Mouse (Mus musculus): ENCODE results near the gene Olfr1393. TPM values are rescaled to one million over a fixed set of nuclear protein-coding genes. Genes with fewer than 3 reads are reported as not detected.

Gene Olfr1393
- polyA plus RNA-seq (2014; fragmentation: Illumina TruSeq; extraction: RNeasy Lipid Tissue Mini Kit (QIAGEN cat#74804); ENCODE audit: insufficient read depth, low read depth, low replicate concordance): not detected

DNA sequence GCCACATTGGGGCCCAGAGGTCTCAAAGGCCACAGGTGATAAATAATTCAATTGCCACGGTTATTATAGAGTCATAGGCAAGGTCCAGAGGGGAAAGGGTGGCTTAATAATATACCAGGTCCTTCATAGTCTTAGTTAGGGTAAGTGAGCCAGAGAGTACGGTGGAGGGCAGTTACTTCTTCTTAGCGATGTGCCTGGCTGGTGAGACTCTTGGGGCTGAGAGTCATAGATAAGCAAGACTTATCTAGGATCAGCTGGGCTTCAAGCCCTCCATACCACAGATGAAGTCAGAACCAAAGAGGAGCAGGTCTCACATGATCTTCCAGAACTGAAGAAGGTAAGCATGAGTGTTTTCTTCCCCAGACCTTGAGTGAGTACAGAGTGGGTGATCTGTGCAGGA lies at the start of gene Olfr1393:
Gene Olfr1393 (plus strand): TSS at position 83 of the 400 bp plus-strand sequence.

GRCm38 (mm10) chr11:49243727-49244594 lies 34.1 kb upstream of the Olfr1393 start, which contains the start of gene Mgat1:
Gene Mgat1, plus strand, starts transcription at chr11:49244191.

GRCm38 (mm10) chr11:49284982-49285381 lies 6.9 kb downstream of the Olfr1393 start, which contains the start of gene Olfr1392:
Gene Olfr1392, plus strand, starts transcription at chr11:49285282.

GRCm38 (mm10) chr11:49304441-49304840 lies 26.3 kb downstream of the Olfr1393 start, which contains the start of gene Olfr10:
Gene Olfr10, plus strand, starts transcription at chr11:49304741.

GRCm38 (mm10) chr11:49322442-49322841 lies 44.3 kb downstream of the Olfr1393 start, which contains the start of gene Olfr1391:
Gene Olfr1391, plus strand, starts transcription at chr11:49322742.

Other genes starting within 250 kb of the Olfr1393 start
- 3.5 TPM for gene 9930111J21Rik2, start 227.1 kb upstream of the Olfr1393 start, polyA plus RNA-seq (2014; fragmentation: Illumina TruSeq; extraction: RNeasy Lipid Tissue Mini Kit (QIAGEN cat#74804); ENCODE audit: insufficient read depth, low read depth, low replicate concordance)
- 23.2 TPM for gene Tgtp2, start 214.1 kb upstream of the Olfr1393 start, polyA plus RNA-seq (2014; fragmentation: Illumina TruSeq; extraction: RNeasy Lipid Tissue Mini Kit (QIAGEN cat#74804); ENCODE audit: insufficient read depth, low read depth, low replicate concordance)
- gene Ifi47, start 201.7 kb upstream of the Olfr1393 start, polyA plus RNA-seq (2014; fragmentation: Illumina TruSeq; extraction: RNeasy Lipid Tissue Mini Kit (QIAGEN cat#74804); ENCODE audit: insufficient read depth, low read depth, low replicate concordance): 39.1 TPM
- not detected for gene Olfr1396, start 163.4 kb upstream of the Olfr1393 start, polyA plus RNA-seq (2014; fragmentation: Illumina TruSeq; extraction: RNeasy Lipid Tissue Mini Kit (QIAGEN cat#74804); ENCODE audit: insufficient read depth, low read depth, low replicate concordance)
- not detected for gene Olfr1395, start 136.0 kb upstream of the Olfr1393 start, polyA plus RNA-seq (2014; fragmentation: Illumina TruSeq; extraction: RNeasy Lipid Tissue Mini Kit (QIAGEN cat#74804); ENCODE audit: insufficient read depth, low read depth, low replicate concordance)
- not detected for gene Olfr1394, start 123.9 kb upstream of the Olfr1393 start, polyA plus RNA-seq (2014; fragmentation: Illumina TruSeq; extraction: RNeasy Lipid Tissue Mini Kit (QIAGEN cat#74804); ENCODE audit: insufficient read depth, low read depth, low replicate concordance)
- gene Btnl9, start 91.1 kb upstream of the Olfr1393 start, polyA plus RNA-seq (2014; fragmentation: Illumina TruSeq; extraction: RNeasy Lipid Tissue Mini Kit (QIAGEN cat#74804); ENCODE audit: insufficient read depth, low read depth, low replicate concordance): 0.89 TPM
- gene Zfp62, start 75.0 kb upstream of the Olfr1393 start, polyA plus RNA-seq (2014; fragmentation: Illumina TruSeq; extraction: RNeasy Lipid Tissue Mini Kit (QIAGEN cat#74804); ENCODE audit: insufficient read depth, low read depth, low replicate concordance): 10.9 TPM
- 66.7 TPM for gene Mgat1, start 34.1 kb upstream of the Olfr1393 start, polyA plus RNA-seq (2014; fragmentation: Illumina TruSeq; extraction: RNeasy Lipid Tissue Mini Kit (QIAGEN cat#74804); ENCODE audit: insufficient read depth, low read depth, low replicate concordance)
- gene Olfr1392, start 7.0 kb downstream of the Olfr1393 start, polyA plus RNA-seq (2014; fragmentation: Illumina TruSeq; extraction: RNeasy Lipid Tissue Mini Kit (QIAGEN cat#74804); ENCODE audit: insufficient read depth, low read depth, low replicate concordance): not detected
- gene Olfr10, start 26.4 kb downstream of the Olfr1393 start, polyA plus RNA-seq (2014; fragmentation: Illumina TruSeq; extraction: RNeasy Lipid Tissue Mini Kit (QIAGEN cat#74804); ENCODE audit: insufficient read depth, low read depth, low replicate concordance): not detected
- not detected for gene Olfr1391, start 44.4 kb downstream of the Olfr1393 start, polyA plus RNA-seq (2014; fragmentation: Illumina TruSeq; extraction: RNeasy Lipid Tissue Mini Kit (QIAGEN cat#74804); ENCODE audit: insufficient read depth, low read depth, low replicate concordance)
- not detected for gene Olfr1390, start 56.9 kb downstream of the Olfr1393 start, polyA plus RNA-seq (2014; fragmentation: Illumina TruSeq; extraction: RNeasy Lipid Tissue Mini Kit (QIAGEN cat#74804); ENCODE audit: insufficient read depth, low read depth, low replicate concordance)
- gene Olfr1389, start 144.8 kb downstream of the Olfr1393 start, polyA plus RNA-seq (2014; fragmentation: Illumina TruSeq; extraction: RNeasy Lipid Tissue Mini Kit (QIAGEN cat#74804); ENCODE audit: insufficient read depth, low read depth, low replicate concordance): not detected
- not detected for gene Olfr1388, start 158.3 kb downstream of the Olfr1393 start, polyA plus RNA-seq (2014; fragmentation: Illumina TruSeq; extraction: RNeasy Lipid Tissue Mini Kit (QIAGEN cat#74804); ENCODE audit: insufficient read depth, low read depth, low replicate concordance)
- gene Olfr1387, start 177.0 kb downstream of the Olfr1393 start, polyA plus RNA-seq (2014; fragmentation: Illumina TruSeq; extraction: RNeasy Lipid Tissue Mini Kit (QIAGEN cat#74804); ENCODE audit: insufficient read depth, low read depth, low replicate concordance): not detected
- gene Olfr1386, start 186.7 kb downstream of the Olfr1393 start, polyA plus RNA-seq (2014; fragmentation: Illumina TruSeq; extraction: RNeasy Lipid Tissue Mini Kit (QIAGEN cat#74804); ENCODE audit: insufficient read depth, low read depth, low replicate concordance): not detected
- gene Olfr1385, start 210.8 kb downstream of the Olfr1393 start, polyA plus RNA-seq (2014; fragmentation: Illumina TruSeq; extraction: RNeasy Lipid Tissue Mini Kit (QIAGEN cat#74804); ENCODE audit: insufficient read depth, low read depth, low replicate concordance): not detected
- not detected for gene Olfr1384, start 228.4 kb downstream of the Olfr1393 start, polyA plus RNA-seq (2014; fragmentation: Illumina TruSeq; extraction: RNeasy Lipid Tissue Mini Kit (QIAGEN cat#74804); ENCODE audit: insufficient read depth, low read depth, low replicate concordance)
- not detected for gene Olfr1383, start 241.3 kb downstream of the Olfr1393 start, polyA plus RNA-seq (2014; fragmentation: Illumina TruSeq; extraction: RNeasy Lipid Tissue Mini Kit (QIAGEN cat#74804); ENCODE audit: insufficient read depth, low read depth, low replicate concordance)
- gene Olfr1382, start 249.9 kb downstream of the Olfr1393 start, polyA plus RNA-seq (2014; fragmentation: Illumina TruSeq; extraction: RNeasy Lipid Tissue Mini Kit (QIAGEN cat#74804); ENCODE audit: insufficient read depth, low read depth, low replicate concordance): not detected

All from lung, adult 10 weeks (tissue).